Mouse (Mus musculus) brown adipose tissue, adult 24 weeks (tissue): ENCODE results near the gene Ece1. TPM values are rescaled to one million over a fixed set of nuclear protein-coding genes. Genes with fewer than 3 reads are reported as not detected.
A peak's percentile ranks its signal among the peaks of the same experiment; 100 is the strongest.

ENCODE experiments used
- H3K27ac ChIP-seq: fragments of 200-500 bp; replicated peaks from 2 replicates; pipeline ENCODE4 v1.5.1; 2012; ENCODE audit warnings: low read depth, mild to moderate bottlenecking, low read length
- H3K4me1 ChIP-seq: fragments of 200-500 bp; 2 replicates; pipeline ENCODE4 v1.6.1; 2012; ENCODE audit warnings: low read length, mixed read lengths; ENCODE audit not compliant: control insufficient read depth, insufficient read depth, insufficient read length
- H3K4me3 ChIP-seq: fragments of 200-500 bp; 2 replicates; pipeline ENCODE4 v1.5.1; 2012; ENCODE audit warnings: low read depth, mild to moderate bottlenecking, low read length, moderate library complexity; ENCODE audit not compliant: insufficient read depth
- polyA plus RNA-seq: library from polyadenylated mRNA; stranded (reverse); fragments of >200 nt; gene quantifications from 2 replicates; pipeline ENCODE4 v1.2.4, GENCODE M21; 2012; ENCODE audit not compliant: missing spikeins, insufficient read depth, insufficient read length

Gene Ece1
- polyA plus RNA-seq, 1 experiment = 28.8 TPM

GRCm38 (mm10) chr4:137927741-137928535, 65.9 kb downstream of the Ece1 start:
- H3K27ac ChIP-seq = peak overlapping the region; percentile 26; the same call in 1 of the 2 replicates
- H3K4me3 ChIP-seq = no peak overlapping the region
- H3K4me1 ChIP-seq = peaks cover 28% of the 10 kb centered on the region

GRCm38 (mm10) chr4:137928813-137929212, 66.8 kb downstream of the Ece1 start:
- Histone ChIP-seq H3K4me1 (peaks cover 28% of the 10 kb centered on the region), H3K27ac (peak overlapping the region; percentile 43), H3K4me3 (no peak overlapping the region)

- Histone ChIP-seq H3K4me3 (no peak overlapping the region), H3K4me1 (peaks cover 26% of the 10 kb centered on the region), H3K27ac (peak overlapping the region; percentile 80)
These were observed 67.4 kb downstream of the Ece1 start for GRCm38 (mm10) chr4:137929341-137930016.

GRCm38 (mm10) chr4:137930500-137931008, 68.5 kb downstream of the Ece1 start:
- H3K27ac ChIP-seq = peak overlapping the region; percentile 80
- H3K4me1 ChIP-seq = peaks cover 26% of the 10 kb centered on the region
- H3K4me3 ChIP-seq = no peak overlapping the region

GRCm38 (mm10) chr4:137931009-137931757, 69.1 kb downstream of the Ece1 start:
- Histone ChIP-seq H3K4me1 (peaks cover 26% of the 10 kb centered on the region), H3K4me3 (no peak overlapping the region), H3K27ac (peak overlapping the region; percentile 80)

GRCm38 (mm10) chr4:137932554-137933178, 70.6 kb downstream of the Ece1 start:
- H3K27ac ChIP-seq = no peak overlapping the region
- H3K4me3 ChIP-seq = no peak overlapping the region
- peaks cover 22% of the 10 kb centered on the region for H3K4me1 ChIP-seq

- peaks cover 21% of the 10 kb centered on the region for H3K4me1 ChIP-seq
- H3K4me3 ChIP-seq = no peak overlapping the region
- H3K27ac ChIP-seq = no peak overlapping the region
These were observed 71.3 kb downstream of the Ece1 start for GRCm38 (mm10) chr4:137933328-137933727.

- Histone ChIP-seq H3K4me1 (peaks cover 6% of the 10 kb centered on the region), H3K27ac (no peak overlapping the region), H3K4me3 (no peak overlapping the region)
These were observed 74.1 kb downstream of the Ece1 start for GRCm38 (mm10) chr4:137936134-137936533.

GRCm38 (mm10) chr4:137940061-137940460, 78.0 kb downstream of the Ece1 start:
- Histone ChIP-seq H3K4me1 (peaks cover 9% of the 10 kb centered on the region; the same call in 1 of the 2 replicates), H3K27ac (peak overlapping the region; percentile 7; the same call in 1 of the 2 replicates), H3K4me3 (no peak overlapping the region)

GRCm38 (mm10) chr4:137941131-137941844, 79.3 kb downstream of the Ece1 start:
- Histone ChIP-seq H3K4me3 (no peak overlapping the region), H3K4me1 (peaks cover 9% of the 10 kb centered on the region; the same call in 1 of the 2 replicates), H3K27ac (peak overlapping the region; percentile 100)

GRCm38 (mm10) chr4:137941871-137942781, 80.1 kb downstream of the Ece1 start:
- H3K4me3 ChIP-seq = no peak overlapping the region
- peaks cover 9% of the 10 kb centered on the region; the same call in 1 of the 2 replicates for H3K4me1 ChIP-seq
- peak overlapping the region; percentile 100 for H3K27ac ChIP-seq

GRCm38 (mm10) chr4:137942782-137943486, 80.9 kb downstream of the Ece1 start:
- Histone ChIP-seq H3K27ac (peak overlapping the region; percentile 86), H3K4me3 (no peak overlapping the region), H3K4me1 (peaks cover 9% of the 10 kb centered on the region; the same call in 1 of the 2 replicates)

- peaks cover 9% of the 10 kb centered on the region; the same call in 1 of the 2 replicates for H3K4me1 ChIP-seq
- H3K27ac ChIP-seq = peak overlapping the region; percentile 86
- no peak overlapping the region for H3K4me3 ChIP-seq
These were observed 81.5 kb downstream of the Ece1 start for GRCm38 (mm10) chr4:137943540-137943939.
